Mouse (Mus musculus) E14TG2a.4 (cell line): Measurements from ENCODE around the gene Ascl2.
A peak's percentile ranks its signal among the peaks of the same experiment; 100 is the strongest.

Experiments
- H3K27me3 ChIP-seq: 2 replicates; pipeline ENCODE4 v1.6.1; 2014; ENCODE audit warnings: low read length, control low read depth; ENCODE audit not compliant: insufficient read depth
- H3K36me3 ChIP-seq: 2 replicates; pipeline ENCODE4 v1.6.1; 2014; ENCODE audit warnings: low read length, control low read depth; ENCODE audit not compliant: insufficient read depth
- H3K4me1 ChIP-seq: replicated peaks from 2 replicates; pipeline ENCODE4 v1.6.1; 2014; ENCODE audit warnings: low read depth, low read length, control low read depth
- H3K4me3 ChIP-seq: replicated peaks from 2 replicates; pipeline ENCODE4 v1.5.1; 2014; ENCODE audit warnings: mild to moderate bottlenecking, low read length
- H3K9me3 ChIP-seq: 2 replicates; pipeline ENCODE4 v1.6.1; 2014; ENCODE audit warnings: low read length, control low read depth
- CTCF ChIP-seq: conservative IDR thresholded peaks from 2 replicates; pipeline ENCODE4 v1.5.1; 2014; ENCODE audit warnings: low read length
- NANOG ChIP-seq: IDR thresholded peaks from 2 replicates; pipeline ENCODE4 v1.6.1; 2014; ENCODE audit warnings: borderline replicate concordance, low read length, mixed read lengths
- POU5F1 ChIP-seq: IDR thresholded peaks from 2 replicates; pipeline ENCODE4 v1.6.1; 2014; ENCODE audit warnings: low read length, borderline replicate concordance

Ascl2 gene

GRCm38 (mm10) chr7:142935708-142936107, 33.4 kb downstream of the Ascl2 start:
- Histone ChIP-seq H3K4me3 (no peak overlapping the region), H3K27me3 (peaks cover 54% of the 10 kb centered on the region), H3K4me1 (peaks cover 26% of the 10 kb centered on the region), H3K9me3 (0 out of 2 replicates have a peak, but pooled peaks cover 6% of the 10 kb centered on the region), H3K36me3 (no peaks in the 10 kb centered on the region)
- TF ChIP-seq NANOG (no peak), POU5F1 (no peak), CTCF (no peak)

- H3K9me3 ChIP-seq, result peaks cover 14% of the 10 kb centered on the region; the same call in 1 of the 2 replicates
- peaks cover 16% of the 10 kb centered on the region for H3K4me1 ChIP-seq
- H3K27me3 ChIP-seq, result peaks cover 86% of the 10 kb centered on the region
- no peak overlapping the region for H3K4me3 ChIP-seq
- TF ChIP-seq POU5F1 (no peak), CTCF (no peak), NANOG (no peak)
- no peaks in the 10 kb centered on the region for H3K36me3 ChIP-seq
Measured at GRCm38 (mm10) chr7:142932469-142932868, 36.6 kb downstream of the Ascl2 start.

GRCm38 (mm10) chr7:142931028-142931427, 38.0 kb downstream of the Ascl2 start, which contains the start of gene Th:
Gene Th, minus strand, starts transcription at chr7:142931128.
- TF ChIP-seq NANOG (no peak), CTCF (no peak), POU5F1 (no peak)
- Histone ChIP-seq H3K27me3 (peaks cover 88% of the 10 kb centered on the region), H3K4me1 (peaks cover 10% of the 10 kb centered on the region; the same call in 1 of the 2 replicates), H3K36me3 (no peaks in the 10 kb centered on the region), H3K9me3 (peaks cover 14% of the 10 kb centered on the region; the same call in 1 of the 2 replicates), H3K4me3 (no peak within 1 kb of the TSS)

- H3K36me3 ChIP-seq, result no peaks in the 10 kb centered on the region
- no peak overlapping the region for H3K4me3 ChIP-seq
- H3K4me1 ChIP-seq, result peaks cover 6% of the 10 kb centered on the region; the same call in 1 of the 2 replicates
- peaks cover 14% of the 10 kb centered on the region; the same call in 1 of the 2 replicates for H3K9me3 ChIP-seq
- peaks cover 84% of the 10 kb centered on the region for H3K27me3 ChIP-seq
- TF ChIP-seq POU5F1 (no peak), CTCF (no peak), NANOG (no peak)
Measured at GRCm38 (mm10) chr7:142929516-142929915, 39.5 kb downstream of the Ascl2 start.

- peaks cover 83% of the 10 kb centered on the region for H3K27me3 ChIP-seq
- H3K4me1 ChIP-seq, result peaks cover 10% of the 10 kb centered on the region; the same call in 1 of the 2 replicates
- peaks cover 16% of the 10 kb centered on the region for H3K9me3 ChIP-seq
- TF ChIP-seq POU5F1 (no peak), CTCF (no peak), NANOG (no peak)
- no peaks in the 10 kb centered on the region for H3K36me3 ChIP-seq
- no peak overlapping the region for H3K4me3 ChIP-seq
Measured at GRCm38 (mm10) chr7:142927293-142927692, 41.8 kb downstream of the Ascl2 start.

- Histone ChIP-seq H3K4me1 (peaks cover 5% of the 10 kb centered on the region; the same call in 1 of the 2 replicates), H3K9me3 (peaks cover 20% of the 10 kb centered on the region), H3K36me3 (no peaks in the 10 kb centered on the region), H3K4me3 (no peak overlapping the region), H3K27me3 (peaks cover 78% of the 10 kb centered on the region)
- TF ChIP-seq POU5F1 (no peak), CTCF (peak; percentile 100)
Measured at GRCm38 (mm10) chr7:142918641-142919628, 50.1 kb downstream of the Ascl2 start.

GRCm38 (mm10) chr7:142917659-142918058, 51.4 kb downstream of the Ascl2 start:
- TF ChIP-seq POU5F1, result no peak
- no peak for TF ChIP-seq NANOG
- no peak for TF ChIP-seq CTCF
- H3K36me3 ChIP-seq, result no peaks in the 10 kb centered on the region
- peaks cover 79% of the 10 kb centered on the region for H3K27me3 ChIP-seq
- H3K4me1 ChIP-seq, result no peaks in the 10 kb centered on the region
- no peak overlapping the region for H3K4me3 ChIP-seq
- peaks cover 20% of the 10 kb centered on the region for H3K9me3 ChIP-seq
